Mouse (Mus musculus): Measurements from ENCODE around the gene Rab25. TPM values are rescaled to one million over a fixed set of nuclear protein-coding genes. Genes with fewer than 3 reads are reported as not detected.
"Not testable (repeated sequence)": the region's sequence is repeated elsewhere in the genome, so short reads cannot be mapped to it uniquely, and the experiment has no call there.

Gene Rab25
- total RNA-seq (2022): not detected

GRCm38 (mm10) chr3:88548180-88548917 lies at the start of gene Rab25:
TSS of gene Rab25 (minus strand) at chr3:88548300.
- DNase-seq (ENCODE audit: low spot score): no peak

GRCm38 (mm10) chr3:88596547-88596946 lies 48.4 kb upstream of the Rab25 start:
- DNase-seq (ENCODE audit: low spot score): not testable (repeated sequence)

- no peak for DNase-seq (ENCODE audit: low spot score)
These were observed 45.9 kb upstream of the Rab25 start for GRCm38 (mm10) chr3:88593893-88594580.

GRCm38 (mm10) chr3:88592942-88593576 lies 45.0 kb upstream of the Rab25 start:
- no peak for DNase-seq (ENCODE audit: low spot score)

- peak; percentile 78 for DNase-seq (ENCODE audit: low spot score)
These were observed 44.0 kb upstream of the Rab25 start for GRCm38 (mm10) chr3:88591950-88592731.

- no peak for DNase-seq (ENCODE audit: low spot score)
These were observed 42.9 kb upstream of the Rab25 start for GRCm38 (mm10) chr3:88591044-88591443.

GRCm38 (mm10) chr3:88590246-88590645 lies 42.1 kb upstream of the Rab25 start:
- no peak for DNase-seq (ENCODE audit: low spot score)

GRCm38 (mm10) chr3:88586640-88587039 lies 38.5 kb upstream of the Rab25 start:
- DNase-seq (ENCODE audit: low spot score): no peak

GRCm38 (mm10) chr3:88585769-88586168 lies 37.7 kb upstream of the Rab25 start:
- no peak for DNase-seq (ENCODE audit: low spot score)

GRCm38 (mm10) chr3:88579454-88580117 lies 31.5 kb upstream of the Rab25 start:
- peak; percentile 87 for DNase-seq (ENCODE audit: low spot score)

- DNase-seq (ENCODE audit: low spot score): no peak
These were observed 30.7 kb upstream of the Rab25 start for GRCm38 (mm10) chr3:88578498-88579424.

- not testable (repeated sequence) for DNase-seq (ENCODE audit: low spot score)
These were observed 29.7 kb upstream of the Rab25 start for GRCm38 (mm10) chr3:88577846-88578245.

GRCm38 (mm10) chr3:88575540-88575939 lies 27.4 kb upstream of the Rab25 start, which contains the start of gene Ssr2:
TSS of gene Ssr2 (plus strand) at chr3:88575876.
- no peak for DNase-seq (ENCODE audit: low spot score)

GRCm38 (mm10) chr3:88573810-88574209 lies 25.7 kb upstream of the Rab25 start:
- DNase-seq (ENCODE audit: low spot score): no peak

GRCm38 (mm10) chr3:88572835-88573234 lies 24.7 kb upstream of the Rab25 start:
- no peak for DNase-seq (ENCODE audit: low spot score)

- no peak for DNase-seq (ENCODE audit: low spot score)
These were observed 23.8 kb upstream of the Rab25 start for GRCm38 (mm10) chr3:88571856-88572255.

GRCm38 (mm10) chr3:88570341-88570740 lies 22.2 kb upstream of the Rab25 start:
- no peak for DNase-seq (ENCODE audit: low spot score)

GRCm38 (mm10) chr3:88569694-88570093 lies 21.6 kb upstream of the Rab25 start:
- DNase-seq (ENCODE audit: low spot score): no peak

- no peak for DNase-seq (ENCODE audit: low spot score)
These were observed 21.0 kb upstream of the Rab25 start for GRCm38 (mm10) chr3:88569093-88569492.

- DNase-seq (ENCODE audit: low spot score): no peak
These were observed 20.5 kb upstream of the Rab25 start for GRCm38 (mm10) chr3:88568615-88569014.
